Mouse (Mus musculus) neural tube, embryonic 14.5 days (tissue): ENCODE data around the gene Tm9sf2. TPM values are rescaled to one million over a fixed set of nuclear protein-coding genes. Genes with fewer than 3 reads are reported as not detected.

Source experiments
- ATAC-seq: fragments of 200-750 bp; cut with Nextera tagmentation; 2 replicates; pipeline ENCODE4 v1.8.0; 2017; ENCODE audit warnings: low read depth, mild to moderate bottlenecking, moderate TSS enrichment, moderate library complexity
- H3K27ac ChIP-seq: fragments of 300-500 bp; sonication (generic); 2 replicates; pipeline ENCODE4 v1.5.1; 2014; ENCODE audit warnings: low read depth, mild to moderate bottlenecking, control low read depth, low read length, moderate library complexity, mixed read lengths
- H3K27me3 ChIP-seq: fragments of 300-500 bp; sonication (generic); 2 replicates; pipeline ENCODE4 v1.6.1; 2014; ENCODE audit warnings: low read length; ENCODE audit not compliant: control insufficient read depth, insufficient read depth
- H3K36me3 ChIP-seq: fragments of 300-500 bp; sonication (generic); 2 replicates; pipeline ENCODE4 v1.6.1; 2014; ENCODE audit warnings: low read length, mixed read lengths; ENCODE audit not compliant: control insufficient read depth, insufficient read depth
- H3K4me1 ChIP-seq: fragments of 300-500 bp; sonication (generic); 2 replicates; pipeline ENCODE4 v1.6.1; 2014; ENCODE audit warnings: low read length; ENCODE audit not compliant: control insufficient read depth, insufficient read depth
- H3K4me2 ChIP-seq: fragments of 300-500 bp; sonication (generic); 2 replicates; pipeline ENCODE4 v1.6.1; 2014; ENCODE audit warnings: mild to moderate bottlenecking, low read depth, low read length, control low read depth
- H3K4me3 ChIP-seq: fragments of 300-500 bp; sonication (generic); 2 replicates; pipeline ENCODE4 v1.5.1; 2014; ENCODE audit warnings: low read depth, low read length, control low read depth, mixed read lengths
- H3K9ac ChIP-seq: fragments of 300-500 bp; sonication (generic); replicated peaks from 2 replicates; pipeline ENCODE4 v1.6.1; 2014; ENCODE audit warnings: low read depth, mild to moderate bottlenecking, control low read depth, low read length, mixed read lengths
- H3K9me3 ChIP-seq: fragments of 300-500 bp; sonication (generic); 2 replicates; pipeline ENCODE4 v1.6.1; 2016; ENCODE audit warnings: low read length; ENCODE audit not compliant: control insufficient read depth
- WGBS: fragments of 180-500 bp; shearing (Covaris S2); extraction: QIAGEN DNeasy Blood & Tissue Kit; methylation state at CpG from one replicate; pipeline ENCODE4 v1.1.7; 2014; 5-methylcytosine and 5-hydroxymethylcytosine counted together
- polyA plus RNA-seq: library from polyadenylated mRNA; unstranded; fragments of >200 nt; fragmentation: Nextera tagmentation; extraction: Ambion mirVana; gene quantifications from 2 replicates; pipeline ENCODE4 v1.2.1, GENCODE M21; 2014

The Tm9sf2 gene
- polyA plus RNA-seq, 1 experiment from 2014 or later: 106 TPM

DNA sequence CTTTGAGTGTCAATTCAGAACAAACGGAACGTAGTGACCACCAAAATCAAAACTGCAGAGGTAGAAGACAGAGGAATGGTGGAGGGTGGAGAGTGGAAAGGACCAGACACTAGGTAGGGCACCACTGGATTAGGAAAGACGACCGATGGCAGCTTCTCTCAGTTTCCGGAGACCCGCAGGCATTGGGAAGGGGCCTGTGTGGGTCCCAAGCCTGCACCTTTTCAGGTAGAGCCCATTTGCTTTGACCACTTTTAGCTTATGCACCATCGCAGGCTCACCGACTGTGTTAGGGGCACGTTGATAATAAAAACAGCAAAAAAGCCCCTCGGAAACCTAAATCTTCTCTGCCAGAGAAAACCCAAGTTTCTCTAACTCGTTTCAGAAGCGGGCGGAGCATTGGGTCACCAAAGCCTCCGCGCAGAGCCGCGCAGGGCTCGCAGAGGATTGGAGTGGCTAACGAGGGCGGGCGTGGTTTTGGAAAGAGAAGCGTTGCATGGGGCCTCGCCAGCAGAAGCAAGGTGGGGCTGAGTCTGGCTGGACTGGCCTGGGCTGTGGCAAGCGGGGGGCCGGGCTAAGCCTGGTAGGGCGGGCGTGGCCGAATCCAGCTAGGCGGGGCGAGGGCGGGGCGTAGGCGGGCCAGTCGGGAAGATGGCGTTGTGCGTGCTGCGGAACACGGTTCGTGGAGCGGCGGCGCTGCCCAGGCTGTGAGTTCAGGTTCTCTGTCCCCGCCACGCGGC is 74.4 kb downstream of the Tm9sf2 start, which contains the start of gene Clybl:
Gene Clybl (plus strand): TSS at position 627 of the 737 bp plus-strand sequence.
- H3K27me3 ChIP-seq: no peaks in the 10 kb centered on the region
- peak within 1 kb of the TSS; percentile 52 for H3K9ac ChIP-seq
- no peak within 1 kb of the TSS for H3K27ac ChIP-seq
- H3K4me2 ChIP-seq: peak within 1 kb of the TSS; percentile 61
- H3K36me3 ChIP-seq: no peaks in the 10 kb centered on the region
- no peaks in the 10 kb centered on the region for H3K9me3 ChIP-seq
- 0 out of 2 replicates have a peak, but pooled peaks cover 2% of the 10 kb centered on the region for H3K4me1 ChIP-seq
- WGBS: 3% methylated on average over 45 of the region's 45 CpGs
- peak within 1 kb of the TSS; percentile 46 for H3K4me3 ChIP-seq
- peak; percentile 97 for ATAC-seq

DNA sequence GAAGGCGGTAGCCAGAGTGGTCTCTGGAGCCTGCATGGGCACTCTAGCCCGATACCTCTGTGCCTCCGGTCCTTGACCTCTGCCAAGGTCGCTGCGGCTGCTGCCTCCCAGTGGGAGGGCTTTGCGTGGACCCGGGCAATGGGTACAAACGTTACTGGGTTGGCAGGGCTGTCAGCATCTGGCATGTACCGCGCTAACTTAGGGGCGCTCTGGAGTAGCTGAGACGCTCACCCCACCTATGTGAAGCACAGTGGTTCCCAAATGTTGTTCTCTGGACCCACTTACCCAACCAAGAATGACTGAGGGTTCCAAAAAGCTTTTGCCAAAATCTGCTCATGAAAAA is 74.9 kb downstream of the Tm9sf2 start:
- Histone ChIP-seq H3K27me3 (no peaks in the 10 kb centered on the region), H3K4me1 (0 out of 2 replicates have a peak, but pooled peaks cover 2% of the 10 kb centered on the region), H3K27ac (no peak overlapping the region), H3K4me2 (peak overlapping the region; percentile 61), H3K9me3 (no peaks in the 10 kb centered on the region), H3K4me3 (peak overlapping the region; percentile 46), H3K9ac (peak overlapping the region; percentile 52), H3K36me3 (no peaks in the 10 kb centered on the region)
- WGBS: 2% methylated on average over 12 of the region's 12 CpGs
- ATAC-seq: no peak

DNA sequence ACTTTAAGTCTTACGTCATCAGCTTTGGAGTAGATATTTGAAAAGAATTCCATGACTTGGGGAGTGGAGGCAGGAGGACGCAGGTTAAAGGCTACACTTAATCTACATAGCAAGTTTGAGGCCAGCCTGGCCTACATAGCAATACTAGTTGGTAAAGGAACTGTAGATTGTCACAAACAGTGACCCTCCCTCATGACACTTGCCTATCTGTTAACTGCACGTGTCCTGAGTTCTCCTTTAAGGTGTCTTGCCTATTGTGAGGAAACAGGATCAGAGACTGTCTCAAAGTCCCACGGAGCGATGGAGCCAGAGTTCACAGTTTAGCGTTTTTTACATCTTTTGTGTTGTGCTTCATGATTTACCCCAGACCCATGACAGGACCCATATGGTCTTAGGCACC is 75.4 kb downstream of the Tm9sf2 start:
- Histone ChIP-seq H3K4me3 (no peak overlapping the region; the same call in 1 of the 2 replicates), H3K4me2 (peak overlapping the region; percentile 61; the same call in 1 of the 2 replicates), H3K27me3 (no peaks in the 10 kb centered on the region), H3K4me1 (0 out of 2 replicates have a peak, but pooled peaks cover 2% of the 10 kb centered on the region), H3K9me3 (no peaks in the 10 kb centered on the region), H3K36me3 (no peaks in the 10 kb centered on the region), H3K9ac (no peak overlapping the region; the same call in 1 of the 2 replicates), H3K27ac (no peak overlapping the region)
- WGBS: 84% methylated on average over 6 of the region's 6 CpGs
- ATAC-seq: no peak

DNA sequence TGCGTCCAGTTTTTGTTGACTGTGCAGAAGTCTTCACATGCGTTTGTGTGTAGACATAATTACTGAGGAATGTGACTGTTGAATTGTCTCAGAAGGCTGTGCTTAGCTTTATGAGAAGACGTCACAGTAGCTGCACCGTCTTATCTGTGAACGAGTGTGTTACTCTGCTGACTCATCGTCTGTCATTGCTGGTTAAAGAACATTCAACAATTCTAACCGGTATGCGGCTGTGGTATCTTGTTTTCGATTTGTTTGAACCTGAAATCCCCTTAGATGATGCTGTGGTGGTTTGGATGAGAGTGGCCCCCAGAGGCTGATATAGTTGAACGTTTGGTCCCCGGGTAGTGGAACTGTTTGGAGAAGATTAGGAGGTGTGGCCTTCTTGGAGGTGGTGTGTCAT is 77.1 kb downstream of the Tm9sf2 start:
- H3K4me3 ChIP-seq: no peak overlapping the region
- H3K4me2 ChIP-seq: no peak overlapping the region
- no peaks in the 10 kb centered on the region for H3K27me3 ChIP-seq
- 0 out of 2 replicates have a peak, but pooled peaks cover 2% of the 10 kb centered on the region for H3K4me1 ChIP-seq
- ATAC-seq: no peak
- H3K27ac ChIP-seq: no peak overlapping the region
- no peaks in the 10 kb centered on the region for H3K36me3 ChIP-seq
- no peak overlapping the region for H3K9ac ChIP-seq
- no peaks in the 10 kb centered on the region for H3K9me3 ChIP-seq
- WGBS: 84% methylated on average over 11 of the region's 11 CpGs

DNA sequence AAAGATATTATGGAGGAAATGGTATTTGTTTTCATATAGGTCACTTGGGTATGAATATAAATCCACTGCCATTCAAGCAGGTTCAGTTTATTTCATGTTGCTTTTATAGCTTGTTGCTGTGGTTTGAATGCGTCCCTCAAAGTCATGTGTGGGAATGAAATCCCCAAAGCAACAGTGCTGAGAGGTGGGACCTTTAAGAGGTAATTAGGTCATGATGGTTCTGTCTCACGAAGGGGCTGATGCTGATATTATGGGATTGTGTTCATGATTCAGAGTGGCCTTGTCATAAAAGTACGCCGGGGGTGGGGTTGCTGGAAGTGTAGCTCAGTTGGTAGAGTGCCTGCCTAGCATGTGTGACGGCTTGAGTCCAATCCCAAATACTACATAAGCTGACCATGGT is 81.4 kb downstream of the Tm9sf2 start:
- H3K36me3 ChIP-seq: no peaks in the 10 kb centered on the region
- no peaks in the 10 kb centered on the region for H3K9me3 ChIP-seq
- 0 out of 2 replicates have a peak, but pooled peaks cover 2% of the 10 kb centered on the region for H3K27me3 ChIP-seq
- no peak overlapping the region for H3K9ac ChIP-seq
- no peak overlapping the region for H3K4me3 ChIP-seq
- ATAC-seq: no peak
- H3K4me2 ChIP-seq: no peak overlapping the region
- no peaks in the 10 kb centered on the region for H3K4me1 ChIP-seq
- H3K27ac ChIP-seq: no peak overlapping the region
- WGBS: 77% methylated on average over 5 of the region's 5 CpGs

DNA sequence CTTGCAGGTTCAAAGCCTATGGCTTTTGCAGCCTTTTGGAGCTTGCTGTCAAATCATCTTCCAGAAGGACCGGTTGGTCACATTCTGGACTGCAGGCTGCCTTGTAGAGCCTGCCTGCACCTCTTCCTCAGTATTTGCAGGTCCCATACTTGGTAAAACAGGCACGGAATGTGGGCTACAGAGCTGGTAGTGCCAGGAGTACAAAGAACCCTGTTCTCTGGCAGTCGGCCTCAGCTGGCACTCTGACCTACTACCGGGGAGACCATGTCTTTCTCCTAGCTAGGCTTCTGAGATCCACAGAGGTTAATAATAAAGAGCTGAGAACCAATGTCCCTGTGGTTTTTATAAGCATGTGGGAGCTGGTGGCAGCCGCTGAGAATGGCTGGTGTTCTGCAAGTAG is 83.1 kb downstream of the Tm9sf2 start:
- H3K27ac ChIP-seq: no peak overlapping the region
- no peaks in the 10 kb centered on the region for H3K9me3 ChIP-seq
- WGBS: 75% methylated on average over 5 of the region's 5 CpGs
- no peak for ATAC-seq
- H3K27me3 ChIP-seq: 0 out of 2 replicates have a peak, but pooled peaks cover 2% of the 10 kb centered on the region
- no peak overlapping the region for H3K4me3 ChIP-seq
- no peak overlapping the region for H3K9ac ChIP-seq
- no peak overlapping the region for H3K4me2 ChIP-seq
- no peaks in the 10 kb centered on the region for H3K36me3 ChIP-seq
- no peaks in the 10 kb centered on the region for H3K4me1 ChIP-seq

DNA sequence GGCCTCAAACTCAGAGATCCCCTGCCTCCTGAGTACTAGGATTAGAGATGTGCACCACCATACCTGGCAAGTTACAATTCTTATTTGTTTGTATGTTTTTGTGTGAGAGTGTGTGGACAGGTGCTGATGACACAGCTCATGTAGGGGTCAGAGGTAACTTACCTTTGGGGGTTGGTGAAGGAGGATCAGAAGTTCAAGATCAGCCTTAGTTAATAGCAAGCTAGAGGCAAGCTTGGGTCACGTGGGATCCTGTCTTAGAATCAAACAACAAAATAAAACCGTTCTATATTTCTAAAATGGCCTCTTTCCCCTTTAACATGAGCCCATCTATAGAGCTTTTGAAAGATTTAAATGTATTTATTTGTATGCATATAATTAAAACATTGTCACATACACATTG is 83.7 kb downstream of the Tm9sf2 start:
- Histone ChIP-seq H3K4me1 (no peaks in the 10 kb centered on the region), H3K9ac (no peak overlapping the region), H3K27me3 (0 out of 2 replicates have a peak, but pooled peaks cover 2% of the 10 kb centered on the region), H3K4me2 (no peak overlapping the region), H3K9me3 (no peaks in the 10 kb centered on the region), H3K27ac (no peak overlapping the region), H3K36me3 (no peaks in the 10 kb centered on the region), H3K4me3 (no peak overlapping the region)
- no peak for ATAC-seq
- WGBS: 27% methylated on average over 2 of the region's 2 CpGs

DNA sequence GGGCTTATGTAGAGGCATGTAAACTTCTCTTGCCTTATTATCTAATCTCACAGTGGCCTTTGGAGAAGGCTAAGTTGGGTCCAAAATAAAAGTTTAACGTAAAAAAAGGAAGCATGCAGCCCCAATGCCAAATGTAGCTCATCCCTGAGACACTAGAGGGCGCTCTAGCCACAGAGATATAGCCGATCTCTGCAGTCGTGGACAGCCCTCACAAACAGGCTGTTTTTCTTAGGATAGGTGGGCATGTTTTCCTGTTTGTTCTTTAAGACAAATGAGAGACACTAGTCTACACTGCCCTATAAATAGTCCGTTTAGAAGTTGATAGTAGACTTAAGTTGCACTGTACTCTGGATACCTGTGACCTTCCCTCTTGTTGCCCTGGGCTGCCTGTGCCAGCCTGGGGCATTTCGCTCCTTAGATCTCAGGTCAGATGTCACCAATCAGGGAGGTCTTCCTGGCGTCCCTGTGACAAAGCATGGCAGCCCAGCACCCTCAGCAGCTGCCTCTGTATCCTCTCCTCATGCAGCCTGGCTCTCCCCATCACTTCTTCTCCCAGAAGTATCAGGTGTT is 84.2 kb downstream of the Tm9sf2 start:
- no peaks in the 10 kb centered on the region for H3K9me3 ChIP-seq
- H3K4me1 ChIP-seq: no peaks in the 10 kb centered on the region
- H3K4me3 ChIP-seq: no peak overlapping the region
- peak; percentile 72; the same call in 1 of the 2 replicates for ATAC-seq
- H3K4me2 ChIP-seq: no peak overlapping the region
- 0 out of 2 replicates have a peak, but pooled peaks cover 2% of the 10 kb centered on the region for H3K27me3 ChIP-seq
- no peak overlapping the region for H3K27ac ChIP-seq
- 17% methylated on average over 7 of the region's 7 CpGs for WGBS
- no peak overlapping the region for H3K9ac ChIP-seq
- no peaks in the 10 kb centered on the region for H3K36me3 ChIP-seq

DNA sequence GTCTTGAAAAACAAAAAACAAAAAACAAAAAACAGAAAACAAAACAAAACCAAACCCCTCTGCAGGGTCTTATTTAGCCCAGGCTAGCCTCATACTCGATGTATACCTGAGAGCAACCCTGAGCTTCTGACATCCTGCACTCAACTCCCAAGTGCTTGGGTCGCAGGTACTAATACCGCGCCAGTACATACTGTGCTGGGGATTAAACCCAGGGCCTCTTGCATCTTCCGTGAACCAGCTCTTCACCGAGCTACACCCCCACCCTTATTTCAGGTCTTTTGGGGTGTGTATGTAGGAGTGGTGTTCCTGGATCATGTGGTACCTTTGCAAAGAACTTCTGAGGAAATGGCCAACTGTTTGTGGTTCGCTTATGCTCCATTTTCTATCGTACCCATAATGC is 87.8 kb downstream of the Tm9sf2 start:
- Histone ChIP-seq H3K9me3 (no peaks in the 10 kb centered on the region), H3K27ac (no peak overlapping the region), H3K9ac (no peak overlapping the region), H3K4me1 (no peaks in the 10 kb centered on the region), H3K36me3 (no peaks in the 10 kb centered on the region), H3K4me3 (no peak overlapping the region), H3K27me3 (0 out of 2 replicates have a peak, but pooled peaks cover 2% of the 10 kb centered on the region), H3K4me2 (no peak overlapping the region)
- 97% methylated on average over 8 of the region's 8 CpGs for WGBS
- no peak for ATAC-seq
